Mouse (Mus musculus) cerebellum, adult 2 months (tissue): Measurements from ENCODE around the gene Fam129b.

ENCODE experiments used
- CTCF ChIP-seq: fragments of 200-500 bp; IDR thresholded peaks from 2 replicates; pipeline ENCODE4 v1.5.1; 2011; ENCODE audit warnings: low read depth, mild to moderate bottlenecking, control low read depth, low read length, moderate library complexity, borderline replicate concordance; ENCODE audit not compliant: insufficient read depth
- POLR2A ChIP-seq: fragments of 200-500 bp; IDR thresholded peaks from 2 replicates; pipeline ENCODE4 v1.6.1; 2011; ENCODE audit warnings: low read length, control low read depth, borderline replicate concordance; ENCODE audit not compliant: insufficient read depth

- TF ChIP-seq CTCF (no peak), POLR2A (no peak)
Measured at GRCm38 (mm10) chr2:32884745-32885144, 8.8 kb downstream of the Fam129b start.
